Mouse (Mus musculus): ENCODE data around the gene Slc12a8.

DNA sequence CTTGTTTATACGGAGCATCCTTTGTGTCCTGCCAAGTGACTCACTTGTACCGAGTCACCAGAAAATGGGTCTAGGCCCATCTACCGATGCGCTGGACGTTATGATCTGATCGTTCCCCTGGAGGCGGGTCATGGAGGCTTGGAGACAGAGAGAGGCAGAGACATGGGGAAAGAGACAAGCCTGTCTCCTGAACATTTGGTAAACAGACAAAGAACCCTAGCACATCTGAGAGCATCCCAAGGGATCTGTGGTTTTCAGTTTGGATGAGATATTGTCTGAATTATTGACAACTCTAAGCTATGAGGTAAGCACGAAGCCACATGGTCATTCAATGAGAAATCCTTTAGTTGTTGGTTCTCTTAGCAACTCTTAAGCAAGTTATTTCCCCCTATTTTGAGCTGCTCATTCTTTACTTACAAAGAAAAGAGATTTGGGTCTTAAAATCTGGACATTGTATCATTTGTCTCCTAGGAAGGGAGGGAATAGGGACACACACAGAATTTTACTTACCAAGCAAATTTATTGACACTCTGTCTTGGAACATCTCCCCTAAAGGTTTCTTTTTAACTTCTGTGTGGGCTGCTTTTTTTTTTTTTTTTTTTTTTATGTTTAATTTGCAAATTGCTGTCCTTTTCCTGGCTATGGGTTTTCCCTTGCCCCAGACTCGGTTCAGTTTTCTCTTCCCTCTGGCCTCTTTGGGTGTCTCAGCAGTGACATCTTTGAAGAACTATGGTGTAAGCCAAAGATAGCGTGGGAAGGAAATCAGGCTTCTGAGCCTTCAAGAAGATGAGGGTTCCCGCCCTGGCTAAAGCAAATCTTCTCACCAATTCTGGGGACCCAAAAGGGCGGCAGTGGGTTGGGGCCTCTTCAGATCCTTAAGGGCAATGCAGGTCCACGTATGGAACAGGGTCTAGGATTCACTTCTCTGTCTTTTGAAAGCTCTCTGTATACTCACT, 166.4 kb downstream of the Slc12a8 start:
- TF ChIP-seq GATA1 (IDR thresholded peaks at IDR 0.05; ENCODE audit: borderline replicate concordance, low read length) (no peak), CTCF (IDR thresholded peaks at IDR 0.05; ENCODE audit: low read depth, low read length) (no peak), TAL1 (conservative IDR thresholded peaks at IDR 0.05; ENCODE audit: low read depth, low read length) (no peak), GATA2 (IDR thresholded peaks at IDR 0.05; ENCODE audit: borderline replicate concordance, low read depth, low read length) (no peak), POLR2AphosphoS5 (IDR thresholded peaks at IDR 0.05; ENCODE audit: insufficient replicate concordance, low read depth, low read length) (no peak)
